9 mouse cellular contexts compared by ENCODE assay signal in the genomic region with DNA sequence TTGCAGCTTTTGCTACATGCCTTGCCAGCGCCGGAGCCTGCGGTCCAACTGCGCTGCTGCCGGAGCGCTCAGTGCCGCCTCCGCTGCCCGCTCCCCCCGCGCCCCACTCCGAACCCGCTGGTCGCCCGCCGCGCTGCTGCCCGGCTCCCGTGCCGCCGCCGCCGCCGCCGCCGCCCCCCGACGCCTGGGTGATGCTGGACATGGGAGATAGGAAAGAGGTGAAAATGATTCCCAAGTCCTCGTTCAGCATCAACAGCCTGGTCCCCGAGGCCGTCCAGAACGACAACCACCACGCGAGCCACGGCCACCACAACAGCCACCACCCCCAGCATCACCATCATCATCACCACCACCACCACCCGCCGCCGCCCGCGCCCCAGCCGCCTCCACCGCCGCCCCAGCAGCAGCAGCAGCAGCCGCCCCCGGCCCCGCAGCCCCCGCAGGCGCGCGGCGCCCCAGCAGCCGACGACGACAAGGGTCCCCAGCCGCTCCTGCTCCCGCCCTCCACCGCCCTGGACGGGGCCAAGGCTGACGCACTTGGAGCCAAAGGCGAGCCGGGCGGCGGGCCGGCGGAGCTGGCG. TPM values are rescaled to one million over a fixed set of nuclear protein-coding genes. Genes with fewer than 3 reads are reported as not detected.
DNase-seq lines count a peak whose midpoint lies in the region; ATAC-seq and TF ChIP-seq lines count a peak whose summit lies in the region.
"Had no signal": no experiment of that assay in that cellular context is flagged by ENCODE, and none has a peak within 500 bp of the region (broad histone marks: within the 10 kb centered on the region; RNA-seq: fewer than 3 reads in every experiment).

No protein-coding gene starts in this region.

- H3K4me2 ChIP-seq in midbrain, postnatal 0 days (ENCODE audit: low read depth, low read length, poor library complexity, severe bottlenecking) = no peak overlapping the region
- peak overlapping the region; percentile 60; the same call in 1 of the 2 replicates for H3K4me2 ChIP-seq in intestine, postnatal 0 days (replicated peaks; ENCODE audit: low read depth)
- H3K4me2 ChIP-seq in stomach, embryonic 14.5 days (replicated peaks; ENCODE audit: low read depth, low read length) = peak overlapping the region; percentile 41; the same call in 1 of the 2 replicates

- no peaks in the 10 kb centered on the region for H3K9me3 ChIP-seq in midbrain, embryonic 10.5 days (replicated peaks)
- no peaks in the 10 kb centered on the region for H3K9me3 ChIP-seq in midbrain, postnatal 0 days (ENCODE audit: low read length)
- H3K9me3 ChIP-seq in intestine, postnatal 0 days (ENCODE audit: control insufficient read depth) = no peaks in the 10 kb centered on the region
- no peaks in the 10 kb centered on the region for H3K9me3 ChIP-seq in stomach, embryonic 14.5 days (ENCODE audit: control insufficient read depth, low read depth, low read length)

- no peak for TF ChIP-seq CTCF in gastrocnemius, adult 2 months (IDR thresholded peaks at IDR 0.05)
- TF ChIP-seq CTCF in midbrain, postnatal 0 days (IDR thresholded peaks at IDR 0.05) = no peak
- TF ChIP-seq CTCF in intestine, postnatal 0 days (IDR thresholded peaks at IDR 0.05; ENCODE audit: low read depth) = no peak

- no peaks in the 10 kb centered on the region for H3K36me3 ChIP-seq in midbrain, embryonic 10.5 days
- no peaks in the 10 kb centered on the region for H3K36me3 ChIP-seq in midbrain, postnatal 0 days (ENCODE audit: insufficient read depth, low read length)
- no peaks in the 10 kb centered on the region for H3K36me3 ChIP-seq in intestine, postnatal 0 days (ENCODE audit: control insufficient read depth, insufficient read depth)
- H3K36me3 ChIP-seq in stomach, embryonic 14.5 days (ENCODE audit: control insufficient read depth, insufficient read depth, low read length) = no peaks in the 10 kb centered on the region

- intact Hi-C loops in gastrocnemius, adult 2 months (cut with DNase I) = no loop called here
- intact Hi-C loops in gastrocnemius, postnatal 36 days (cut with DNase I) = no loop called here

- H3K9ac ChIP-seq in midbrain, postnatal 0 days (replicated peaks; ENCODE audit: low read length, poor library complexity, severe bottlenecking) = no peak overlapping the region
- H3K9ac ChIP-seq in intestine, postnatal 0 days (ENCODE audit: low read depth, low read length) = no peak overlapping the region
- no peak overlapping the region for H3K9ac ChIP-seq in stomach, embryonic 14.5 days (replicated peaks; ENCODE audit: low read depth, low read length)

- H3K27me3 ChIP-seq in midbrain, embryonic 10.5 days (ENCODE audit: low read depth, poor library complexity, severe bottlenecking) = peaks cover 100% of the 10 kb centered on the region
- H3K27me3 ChIP-seq in midbrain, postnatal 0 days (ENCODE audit: insufficient read depth, low read length) = peaks cover 56% of the 10 kb centered on the region
- peaks cover 87% of the 10 kb centered on the region for H3K27me3 ChIP-seq in intestine, postnatal 0 days (replicated peaks; ENCODE audit: control insufficient read depth, insufficient read depth, low read length)
- peaks cover 53% of the 10 kb centered on the region for H3K27me3 ChIP-seq in stomach, embryonic 14.5 days (ENCODE audit: control insufficient read depth, insufficient read depth, low read length)

- H3K4me3 ChIP-seq in gastrocnemius, adult 2 months = peak overlapping the region; percentile 63
- peak overlapping the region; percentile 56 for H3K4me3 ChIP-seq in midbrain, embryonic 10.5 days
- H3K4me3 ChIP-seq in midbrain, postnatal 0 days (ENCODE audit: low read depth, low read length) = no peak overlapping the region
- H3K4me3 ChIP-seq in intestine, postnatal 0 days (ENCODE audit: low read depth, low read length) = peak overlapping the region; percentile 36
- H3K4me3 ChIP-seq in stomach, embryonic 14.5 days (ENCODE audit: low read depth, low read length) = 0 out of 2 replicates have a peak overlapping the region, but pooled peaks have one; percentile 25
- H3K4me3 ChIP-seq: heart, adult 2 months had no signal

- ATAC-seq in midbrain, postnatal 0 days (ENCODE audit: low FRiP score) = no peak
- ATAC-seq in intestine, postnatal 0 days = no peak
- no peak for ATAC-seq in stomach, embryonic 14.5 days (ENCODE audit: insufficient number of reproducible peaks, insufficient read depth, low FRiP score, low read depth)

- H3K4me1 ChIP-seq in midbrain, embryonic 10.5 days = peaks cover 22% of the 10 kb centered on the region
- H3K4me1 ChIP-seq in midbrain, postnatal 0 days (ENCODE audit: insufficient read depth, low read length) = no peaks in the 10 kb centered on the region
- no peaks in the 10 kb centered on the region for H3K4me1 ChIP-seq in intestine, postnatal 0 days (replicated peaks; ENCODE audit: control insufficient read depth, insufficient read depth, low read length)
- 0 out of 2 replicates have a peak, but pooled peaks cover 7% of the 10 kb centered on the region for H3K4me1 ChIP-seq in stomach, embryonic 14.5 days (ENCODE audit: control insufficient read depth, insufficient read depth, low read length)

- under 1% methylated on average over 65 of the region's 66 CpGs for WGBS in midbrain, embryonic 10.5 days
- WGBS in midbrain, postnatal 0 days = 2% methylated on average over 22 of the region's 66 CpGs
- 2% methylated on average over 54 of the region's 66 CpGs for WGBS in intestine, postnatal 0 days
- WGBS in stomach, embryonic 14.5 days = 1% methylated on average over 57 of the region's 66 CpGs

- no peak for DNase-seq in gastrocnemius, adult 2 months
- no peak for DNase-seq in gastrocnemius, postnatal 36 days
- DNase-seq in midbrain, embryonic 10.5 days (ENCODE audit: low spot score) = peak; percentile 53
- DNase-seq in midbrain, postnatal 0 days (ENCODE audit: low spot score) = no peak
- no peak for DNase-seq in cerebellum, adult 9-11 months
- DNase-seq in gastrocnemius, postnatal 4 days (ENCODE audit: low spot score in 2 of 2) = no peak
- DNase-seq: heart, adult 2 months had no signal

- no peak overlapping the region for H3K27ac ChIP-seq in gastrocnemius, adult 2 months
- H3K27ac ChIP-seq in midbrain, embryonic 10.5 days (replicated peaks) = no peak overlapping the region; the same call in 1 of the 2 replicates
- H3K27ac ChIP-seq in midbrain, postnatal 0 days (ENCODE audit: low read depth, low read length) = no peak overlapping the region
- H3K27ac ChIP-seq in intestine, postnatal 0 days (ENCODE audit: low read depth, low read length) = no peak overlapping the region
- no peak overlapping the region for H3K27ac ChIP-seq in stomach, embryonic 14.5 days (ENCODE audit: low read length)
- H3K27ac ChIP-seq: heart, adult 2 months had no signal

RNA-seq across cellular contexts. Expression of gene Gm43517, which starts 0.6 kb away (rescaled TPM):
- not detected for total RNA-seq in gastrocnemius, adult 2 months (2021)
- not detected for total RNA-seq in gastrocnemius, postnatal 36 days (2021)
- 0.05 TPM in 1 of 2 replicates, not detected in the other for polyA plus RNA-seq in midbrain, embryonic 10.5 days (2016; fragmentation: Nextera tagmentation; extraction: Ambion mirVana)
- 0.27 TPM in 1 of 2 replicates, not detected in the other for total RNA-seq in midbrain, postnatal 0 days (2014; rRNA removed)
- not detected in 2 replicates for polyA plus RNA-seq in midbrain, postnatal 0 days (2015; fragmentation: Nextera tagmentation; extraction: Ambion mirVana)
- polyA plus RNA-seq in intestine, postnatal 0 days (2015; fragmentation: Nextera tagmentation; extraction: Ambion mirVana) = not detected in 2 replicates
- polyA plus RNA-seq in stomach, embryonic 14.5 days (2014; fragmentation: Nextera tagmentation; extraction: Ambion mirVana) = not detected in 2 replicates
- not detected for total RNA-seq in gastrocnemius, postnatal 4 days (2021)
- total RNA-seq: heart, adult 2 months had no signal
- polyA plus RNA-seq: heart, adult 2 months had no signal

RNA-seq across cellular contexts. Expression of gene Foxg1, which starts 1.9 kb away (rescaled TPM):
- not detected for total RNA-seq in gastrocnemius, adult 2 months (2021)
- total RNA-seq in gastrocnemius, postnatal 36 days (2021) = not detected
- 0.31 and 0.42 TPM in 2 replicates for polyA plus RNA-seq in midbrain, embryonic 10.5 days (2016; fragmentation: Nextera tagmentation; extraction: Ambion mirVana)
- total RNA-seq in midbrain, postnatal 0 days (2014; rRNA removed) = 0.05 and 1.4 TPM in 2 replicates
- 0.15 and 0.77 TPM in 2 replicates for polyA plus RNA-seq in midbrain, postnatal 0 days (2015; fragmentation: Nextera tagmentation; extraction: Ambion mirVana)
- not detected in 2 replicates for polyA plus RNA-seq in intestine, postnatal 0 days (2015; fragmentation: Nextera tagmentation; extraction: Ambion mirVana)
- polyA plus RNA-seq in stomach, embryonic 14.5 days (2014; fragmentation: Nextera tagmentation; extraction: Ambion mirVana) = 0.08 TPM in 1 of 2 replicates, not detected in the other
- total RNA-seq in gastrocnemius, postnatal 4 days (2021) = not detected
- total RNA-seq: heart, adult 2 months had no signal
